Mouse (Mus musculus): ENCODE measurements around the gene Zfp120. TPM values are rescaled to one million over a fixed set of nuclear protein-coding genes. Genes with fewer than 3 reads are reported as not detected.

The Zfp120 gene
- polyA plus RNA-seq (2014; fragmentation: Illumina TruSeq; extraction: RNeasy Lipid Tissue Mini Kit (QIAGEN cat#74804); ENCODE audit: low read depth, low replicate concordance): 8.8 TPM

GRCm38 (mm10) chr2:150136435-150136897, at the start of gene Zfp120:
TSS of gene Zfp120 (minus strand) at chr2:150136708.

GRCm38 (mm10) chr2:150181570-150181999, 45.1 kb upstream of the Zfp120 start, which contains the start of gene Gm14139:
TSS of gene Gm14139 (plus strand) at chr2:150181755.

GRCm38 (mm10) chr2:150179579-150179978, 43.1 kb upstream of the Zfp120 start, which contains the start of gene Gm10770:
TSS of gene Gm10770 (minus strand) at chr2:150179679.

Other genes with a start within 250 kb of the Zfp120 start
- not detected for gene Gm10770, start 43.0 kb upstream of the Zfp120 start, polyA plus RNA-seq (2014; fragmentation: Illumina TruSeq; extraction: RNeasy Lipid Tissue Mini Kit (QIAGEN cat#74804); ENCODE audit: low read depth, low replicate concordance)
- not detected for gene Gm14139, start 45.0 kb upstream of the Zfp120 start, polyA plus RNA-seq (2014; fragmentation: Illumina TruSeq; extraction: RNeasy Lipid Tissue Mini Kit (QIAGEN cat#74804); ENCODE audit: low read depth, low replicate concordance)
- 3.0 TPM for gene Zfp937, start 81.4 kb upstream of the Zfp120 start, polyA plus RNA-seq (2014; fragmentation: Illumina TruSeq; extraction: RNeasy Lipid Tissue Mini Kit (QIAGEN cat#74804); ENCODE audit: low read depth, low replicate concordance)
- 4.0 TPM for gene Gm21994, start 118.9 kb upstream of the Zfp120 start, polyA plus RNA-seq (2014; fragmentation: Illumina TruSeq; extraction: RNeasy Lipid Tissue Mini Kit (QIAGEN cat#74804); ENCODE audit: low read depth, low replicate concordance)
- gene Gm14124, start 120.8 kb upstream of the Zfp120 start, polyA plus RNA-seq (2014; fragmentation: Illumina TruSeq; extraction: RNeasy Lipid Tissue Mini Kit (QIAGEN cat#74804); ENCODE audit: low read depth, low replicate concordance): not detected
- 2.1 TPM for gene Gm10130, start 187.0 kb upstream of the Zfp120 start, polyA plus RNA-seq (2014; fragmentation: Illumina TruSeq; extraction: RNeasy Lipid Tissue Mini Kit (QIAGEN cat#74804); ENCODE audit: low read depth, low replicate concordance)
- gene 3300002I08Rik, start 226.1 kb upstream of the Zfp120 start, polyA plus RNA-seq (2014; fragmentation: Illumina TruSeq; extraction: RNeasy Lipid Tissue Mini Kit (QIAGEN cat#74804); ENCODE audit: low read depth, low replicate concordance): 2.9 TPM

Data from adipose tissue, adult 10 weeks (tissue).